Mouse (Mus musculus) thymus, postnatal 36 days (tissue): ENCODE measurements around the gene Slc35g2.

Experiments used
- DNase-seq, 2 experiments: peaks; one replicate each; pipeline ENCODE4 v3.0.0; 2022; ENCODE audit warnings: mixed read lengths in 2 of 2

Slc35g2 gene

GRCm38 (mm10) chr9:100558991-100559390 is 11.9 kb downstream of the Slc35g2 start:
- DNase-seq: no peak

- DNase-seq: no peak
Observed at GRCm38 (mm10) chr9:100558023-100558573, 12.8 kb downstream of the Slc35g2 start.

- no peak for DNase-seq
Observed at GRCm38 (mm10) chr9:100555686-100556085, 15.2 kb downstream of the Slc35g2 start.

GRCm38 (mm10) chr9:100548313-100548712 is 22.6 kb downstream of the Slc35g2 start:
- peak; percentile 14 to 31 for DNase-seq

- DNase-seq: no peak
Observed at GRCm38 (mm10) chr9:100546594-100546910, 24.3 kb downstream of the Slc35g2 start.

GRCm38 (mm10) chr9:100545715-100546593 is 24.9 kb downstream of the Slc35g2 start, which contains the start of gene Nck1:
TSS of gene Nck1 (minus strand) at chr9:100546134.
- DNase-seq: peak; percentile 99 to 100

- DNase-seq: peak; percentile 83 to 87
Observed at GRCm38 (mm10) chr9:100544948-100545714, 25.8 kb downstream of the Slc35g2 start.

- DNase-seq: no peak
Observed at GRCm38 (mm10) chr9:100535618-100536262, 35.1 kb downstream of the Slc35g2 start.

GRCm38 (mm10) chr9:100534686-100535085 is 36.2 kb downstream of the Slc35g2 start:
- no peak for DNase-seq

GRCm38 (mm10) chr9:100532847-100533505 is 37.9 kb downstream of the Slc35g2 start:
- no peak for DNase-seq

GRCm38 (mm10) chr9:100531296-100531695 is 39.6 kb downstream of the Slc35g2 start:
- no peak for DNase-seq

GRCm38 (mm10) chr9:100525225-100525624 is 45.7 kb downstream of the Slc35g2 start:
- no peak for DNase-seq

GRCm38 (mm10) chr9:100522029-100522428 is 48.9 kb downstream of the Slc35g2 start:
- no peak for DNase-seq

GRCm38 (mm10) chr9:100520586-100520985 is 50.3 kb downstream of the Slc35g2 start:
- DNase-seq: no peak

GRCm38 (mm10) chr9:100520012-100520411 is 50.9 kb downstream of the Slc35g2 start:
- no peak for DNase-seq

GRCm38 (mm10) chr9:100507581-100507980 is 63.3 kb downstream of the Slc35g2 start:
- DNase-seq: no peak

GRCm38 (mm10) chr9:100506652-100507051 is 64.2 kb downstream of the Slc35g2 start:
- DNase-seq: no peak

GRCm38 (mm10) chr9:100505498-100505897 is 65.4 kb downstream of the Slc35g2 start:
- no peak for DNase-seq
